Mouse (Mus musculus): ENCODE data around the gene Dhrs3.

Gene Dhrs3

GRCm38 (mm10) chr4:144936563-144937154 lies 44.0 kb downstream of the Dhrs3 start:
- no peak for DNase-seq (ENCODE audit: extremely low read depth, low read depth, low spot score)

DNA sequence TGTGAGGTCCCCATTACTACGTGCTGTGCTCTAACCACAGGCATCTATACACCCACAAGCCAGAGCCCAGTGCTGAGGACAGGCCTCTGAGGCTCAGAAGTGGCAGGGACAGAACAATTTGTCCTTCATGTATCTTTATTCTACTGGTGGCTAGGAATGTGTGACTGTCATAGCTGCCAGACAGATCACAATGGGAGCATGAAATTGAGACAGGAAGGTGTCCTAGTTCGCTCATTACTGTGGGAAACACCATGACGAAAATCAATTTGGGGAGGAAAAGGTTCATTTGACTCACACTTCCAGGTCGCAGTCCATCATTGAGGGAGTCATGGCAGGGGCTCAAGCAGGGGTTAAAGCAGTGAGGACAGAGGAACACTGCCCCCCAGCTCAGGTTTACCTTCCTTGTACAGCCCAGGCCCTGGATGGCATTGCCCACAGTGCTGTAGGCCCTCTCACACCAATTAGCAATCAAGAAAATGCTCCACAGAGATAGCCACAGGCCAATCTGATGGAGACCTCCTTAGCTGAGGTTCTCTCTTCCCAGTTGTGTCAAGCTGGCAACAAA lies 47.3 kb downstream of the Dhrs3 start:
- no peak for DNase-seq (ENCODE audit: extremely low read depth, low read depth, low spot score)

DNA sequence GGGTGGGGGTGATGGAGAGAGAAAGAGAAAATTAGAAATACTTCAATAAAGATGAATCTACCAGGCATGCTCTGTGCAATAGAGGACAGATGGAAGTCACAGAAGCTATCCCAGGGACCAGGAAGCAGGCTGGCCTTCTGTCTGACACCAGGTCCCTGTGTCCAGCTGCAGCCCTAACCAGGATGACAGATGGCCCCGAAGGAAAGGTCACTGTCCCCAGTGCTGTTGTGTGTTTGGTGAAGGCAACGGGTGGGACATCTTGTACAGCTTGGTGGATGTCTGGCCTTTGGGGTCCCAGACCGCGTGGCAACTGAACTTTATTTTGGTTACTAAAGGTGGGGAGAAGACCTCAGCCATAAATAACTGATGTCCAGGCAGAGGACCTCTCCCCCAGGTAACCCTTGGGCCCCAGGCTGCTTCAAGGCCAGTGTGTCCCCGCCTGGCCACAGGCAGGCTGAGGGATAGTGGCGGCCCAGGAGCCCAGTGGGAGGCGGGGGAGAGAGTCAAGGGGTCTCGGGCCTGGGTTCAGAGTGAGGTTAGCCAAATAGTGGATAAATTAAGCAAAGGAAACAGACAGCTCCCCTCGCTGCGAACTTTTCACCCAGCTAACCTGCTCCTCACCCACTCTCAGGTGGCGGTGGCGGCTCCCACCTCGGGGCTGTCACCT lies 48.3 kb downstream of the Dhrs3 start:
- DNase-seq (ENCODE audit: extremely low read depth, low read depth, low spot score), result no peak

GRCm38 (mm10) chr4:144942433-144942832 lies 49.8 kb downstream of the Dhrs3 start:
- DNase-seq (ENCODE audit: extremely low read depth, low read depth, low spot score), result no peak

DNA sequence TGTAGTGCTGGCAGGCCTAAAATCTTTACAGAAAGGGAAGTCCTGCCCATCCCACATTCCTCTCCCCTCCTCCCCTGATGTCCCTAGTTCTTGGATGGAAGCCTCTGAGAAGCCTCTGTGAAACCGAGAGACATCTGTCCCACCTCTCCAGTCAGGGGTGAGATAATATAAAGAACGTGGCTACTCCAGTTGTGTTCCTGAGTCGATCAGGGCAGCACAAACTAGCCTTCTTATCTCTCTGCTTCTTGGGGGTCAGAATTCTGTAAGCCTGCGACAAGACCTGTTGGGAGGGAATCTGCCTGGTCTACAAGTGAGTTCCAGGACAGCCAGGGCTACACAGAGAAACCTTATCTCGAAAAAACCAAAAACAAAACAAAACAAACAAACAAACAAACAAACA lies 50.6 kb downstream of the Dhrs3 start:
- no peak for DNase-seq (ENCODE audit: extremely low read depth, low read depth, low spot score)

DNA sequence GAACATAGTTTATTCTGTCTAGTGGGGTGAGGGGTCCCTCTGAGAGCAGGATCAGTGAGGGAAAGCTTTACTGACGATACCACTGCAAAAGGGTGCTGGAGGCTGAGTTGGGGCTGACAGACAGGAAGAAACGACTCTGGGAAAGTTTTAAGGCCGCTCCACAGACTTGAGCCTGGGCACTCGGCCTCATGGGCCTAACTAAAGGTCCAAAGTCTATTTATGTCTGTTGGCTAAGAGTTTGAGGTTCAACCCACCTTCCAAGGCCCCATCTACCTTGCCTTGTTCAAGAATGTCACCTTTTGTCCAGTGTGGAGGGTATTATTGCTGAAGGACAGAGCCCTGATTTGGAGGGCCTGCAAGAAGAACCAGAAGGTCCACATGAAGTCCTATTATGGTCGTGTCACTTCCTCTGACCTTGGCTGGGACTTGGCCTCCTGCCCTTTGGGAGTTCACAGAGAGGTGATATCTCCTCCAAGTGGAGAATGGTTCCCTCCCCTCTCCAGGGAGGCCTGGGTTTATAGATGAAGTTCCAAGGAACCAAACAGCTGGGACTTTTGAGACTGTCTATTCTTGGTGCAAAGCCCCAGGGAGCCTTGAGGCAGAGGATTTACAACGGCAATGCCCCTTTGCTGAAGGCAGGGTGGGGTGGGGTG lies 55.2 kb downstream of the Dhrs3 start:
- DNase-seq (ENCODE audit: extremely low read depth, low read depth, low spot score), result no peak

DNA sequence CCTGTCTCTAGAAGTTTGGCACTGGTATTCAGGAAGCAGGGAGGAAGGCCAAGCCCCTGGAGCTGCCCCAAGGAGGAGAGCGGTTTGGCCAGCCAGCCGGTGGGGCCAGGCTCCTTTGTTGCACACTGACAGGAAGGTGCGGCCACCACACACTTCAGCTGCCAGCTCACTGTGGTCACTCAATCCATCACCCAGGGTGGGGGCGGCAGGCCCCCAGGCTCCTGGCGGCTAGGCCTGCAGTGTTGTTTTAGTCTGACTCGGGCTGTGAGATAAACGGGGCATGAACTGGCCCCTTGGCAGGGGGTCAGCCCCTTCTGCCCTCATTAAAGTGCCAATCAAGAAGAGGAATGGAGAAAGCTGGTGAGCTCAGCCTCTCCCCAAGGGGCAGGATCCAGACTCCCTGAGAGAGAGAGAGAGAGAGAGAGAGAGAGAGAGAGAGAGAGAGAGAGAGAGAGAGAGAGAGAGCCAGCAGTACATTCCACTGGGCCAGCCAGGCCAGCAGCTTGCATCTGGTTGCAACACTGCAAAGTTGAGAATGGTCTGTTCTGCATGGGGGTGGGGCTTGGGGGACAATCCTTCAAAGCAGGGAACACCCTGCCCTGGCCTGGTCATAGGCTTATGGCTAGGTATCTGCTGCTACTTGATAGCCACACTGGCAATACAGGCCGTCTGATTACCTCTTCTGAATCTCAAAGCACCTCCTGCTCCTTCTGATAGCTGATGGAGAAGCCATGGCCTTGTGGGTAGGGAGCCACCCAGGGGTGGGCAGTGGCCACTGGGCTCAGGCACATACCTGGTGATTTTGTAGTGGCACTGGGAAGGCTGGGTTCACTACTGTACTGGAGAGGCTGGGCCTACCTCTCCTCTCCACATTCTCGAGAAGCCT lies 57.1 kb downstream of the Dhrs3 start:
- no peak for DNase-seq (ENCODE audit: extremely low read depth, low read depth, low spot score)

DNA sequence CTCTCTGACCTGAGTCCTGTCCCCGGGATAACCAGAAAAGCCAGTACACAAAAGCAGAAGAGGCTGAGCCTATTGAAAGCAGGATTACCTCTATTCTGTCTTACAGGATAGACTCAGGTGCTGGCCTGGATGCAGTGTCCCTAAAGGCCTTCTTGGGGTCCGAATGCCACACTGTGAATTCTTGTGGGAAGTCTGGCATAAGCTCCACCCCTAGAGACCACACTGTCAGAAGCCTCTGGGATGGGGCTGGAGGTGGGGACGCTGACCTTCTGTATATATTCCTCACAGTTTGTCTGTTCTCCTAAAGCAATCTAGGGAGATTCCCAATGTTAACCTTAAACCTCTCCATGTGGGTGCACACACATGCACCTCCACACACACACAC lies 57.7 kb downstream of the Dhrs3 start:
- DNase-seq (ENCODE audit: extremely low read depth, low read depth, low spot score), result no peak

GRCm38 (mm10) chr4:144950883-144951282 lies 58.3 kb downstream of the Dhrs3 start:
- DNase-seq (ENCODE audit: extremely low read depth, low read depth, low spot score), result no peak

GRCm38 (mm10) chr4:144951859-144952258 lies 59.2 kb downstream of the Dhrs3 start:
- DNase-seq (ENCODE audit: extremely low read depth, low read depth, low spot score), result no peak

- no peak for DNase-seq (ENCODE audit: extremely low read depth, low read depth, low spot score)
Observed at GRCm38 (mm10) chr4:144953421-144953820, 60.8 kb downstream of the Dhrs3 start.

DNA sequence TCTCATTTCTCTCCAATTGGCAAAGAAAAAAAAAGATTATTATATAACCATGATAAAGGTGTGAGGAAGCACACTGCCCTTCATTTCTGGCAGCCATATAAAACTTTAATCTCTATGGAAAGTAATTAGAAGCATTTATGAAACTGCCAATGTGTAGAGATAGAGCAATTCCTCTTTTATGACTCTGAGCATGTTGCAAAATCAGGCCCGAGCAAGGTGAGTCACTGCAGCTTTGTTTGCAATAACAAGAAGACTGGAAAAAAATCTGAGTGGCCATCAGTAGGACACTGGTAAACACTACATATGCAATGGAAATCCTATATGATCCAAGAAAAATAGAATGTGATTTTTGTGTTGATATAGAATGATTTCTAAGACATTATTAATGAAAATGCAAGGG lies 63.2 kb downstream of the Dhrs3 start:
- DNase-seq (ENCODE audit: extremely low read depth, low read depth, low spot score), result peak; percentile 74

DNA sequence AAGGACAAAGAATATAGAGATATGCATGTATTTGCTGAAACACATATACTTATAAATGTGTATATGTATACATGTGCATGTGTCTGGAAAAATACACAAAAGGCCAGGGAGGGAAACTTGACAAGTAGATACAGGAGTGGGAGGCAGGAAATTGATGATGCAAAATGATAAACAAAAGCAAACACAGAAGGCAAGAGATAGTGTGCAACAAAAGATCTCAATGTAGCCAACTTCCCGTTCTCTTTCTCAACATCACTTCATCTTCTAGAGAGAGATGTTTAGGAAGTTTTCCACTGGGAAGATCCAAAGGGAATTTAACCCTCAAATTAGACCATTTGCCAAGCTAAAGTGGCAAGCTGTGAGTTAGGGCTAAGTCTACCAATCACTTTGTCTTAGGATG lies 63.7 kb downstream of the Dhrs3 start:
- no peak for DNase-seq (ENCODE audit: extremely low read depth, low read depth, low spot score)

DNA sequence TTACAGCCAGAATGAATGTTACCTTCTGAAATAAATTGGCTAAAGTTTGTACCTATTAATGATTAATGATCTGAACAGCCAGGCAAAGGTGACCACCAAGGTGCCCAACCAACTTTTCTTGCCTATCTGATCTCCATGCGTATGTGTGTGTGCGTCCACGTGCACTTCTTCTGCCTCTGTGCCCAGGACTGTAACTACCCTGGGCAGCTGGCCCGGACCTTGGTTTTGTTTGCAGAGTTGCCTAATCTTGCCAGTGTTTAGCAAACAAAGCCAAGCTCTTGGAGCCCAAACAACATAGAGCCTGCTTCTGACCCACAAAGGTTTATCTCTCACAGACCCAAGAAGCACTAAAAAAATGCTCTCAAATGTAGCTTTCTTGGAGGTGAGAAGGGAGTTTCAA lies 64.6 kb downstream of the Dhrs3 start:
- DNase-seq (ENCODE audit: extremely low read depth, low read depth, low spot score), result no peak

- DNase-seq (ENCODE audit: extremely low read depth, low read depth, low spot score), result no peak
Observed at GRCm38 (mm10) chr4:144957721-144958120, 65.1 kb downstream of the Dhrs3 start.

GRCm38 (mm10) chr4:144960188-144960904 lies 67.7 kb downstream of the Dhrs3 start:
- peak; percentile 79 for DNase-seq (ENCODE audit: extremely low read depth, low read depth, low spot score)

DNA sequence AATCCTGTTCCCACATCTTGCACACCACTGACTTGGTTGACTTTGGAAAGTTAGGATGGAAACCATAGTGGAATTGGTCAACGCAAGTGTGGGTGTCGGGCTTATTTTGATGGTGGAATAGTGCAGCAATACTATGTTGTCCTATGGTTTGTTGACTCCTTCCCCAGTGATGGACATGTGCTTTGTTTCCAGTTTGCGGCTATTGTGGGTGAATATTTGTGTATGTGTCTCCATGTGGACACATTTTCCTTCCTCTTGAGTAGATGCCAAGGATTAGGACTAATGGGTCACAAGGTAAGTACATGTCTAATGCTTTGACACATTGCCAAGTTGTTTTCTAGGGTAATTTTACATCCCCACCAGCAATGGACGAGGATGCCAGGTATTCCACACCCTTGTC lies 68.6 kb downstream of the Dhrs3 start:
- DNase-seq (ENCODE audit: extremely low read depth, low read depth, low spot score), result peak; percentile 90

GRCm38 (mm10) chr4:144961696-144962095 lies 69.1 kb downstream of the Dhrs3 start:
- peak; percentile 75 for DNase-seq (ENCODE audit: extremely low read depth, low read depth, low spot score)

DNA sequence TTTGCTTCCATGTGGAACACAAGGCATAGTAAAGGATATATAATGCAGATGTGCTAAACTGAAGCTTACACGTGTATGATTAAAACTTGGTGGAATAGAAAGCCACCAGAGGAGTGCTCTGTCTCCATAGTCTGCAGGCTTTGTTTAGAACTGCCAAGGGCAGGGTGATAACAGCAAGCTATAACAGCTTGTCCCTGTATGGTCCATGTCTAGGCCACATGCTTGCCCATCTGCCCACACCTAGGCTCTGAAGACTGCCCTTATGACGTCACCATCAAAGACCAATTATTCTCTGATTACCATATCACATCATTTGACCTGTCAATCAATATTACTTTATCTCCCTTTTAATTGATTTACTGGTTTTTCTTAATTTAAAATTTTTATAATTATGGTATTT lies 72.6 kb downstream of the Dhrs3 start:
- no peak for DNase-seq (ENCODE audit: extremely low read depth, low read depth, low spot score)

DNA sequence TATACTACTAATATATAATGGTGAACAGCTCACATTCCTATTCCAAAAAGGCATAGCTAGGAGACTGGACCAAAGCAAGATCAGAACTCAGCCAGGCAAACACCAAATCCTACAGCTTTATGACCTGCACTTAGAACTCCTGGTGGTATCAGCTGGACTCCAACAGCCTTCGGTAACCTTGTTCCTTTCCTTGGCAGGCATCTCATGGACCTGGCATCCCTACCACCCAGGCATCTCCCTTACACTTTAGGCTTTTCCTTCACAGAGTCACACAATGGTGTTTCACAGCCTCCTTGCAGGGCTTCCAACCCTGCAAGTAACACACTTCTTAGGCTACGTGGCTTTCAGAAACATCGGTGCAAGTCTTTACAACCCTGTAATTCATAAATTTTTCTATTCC lies 75.7 kb downstream of the Dhrs3 start:
- no peak for DNase-seq (ENCODE audit: extremely low read depth, low read depth, low spot score)

- DNase-seq (ENCODE audit: extremely low read depth, low read depth, low spot score), result no peak
Observed at GRCm38 (mm10) chr4:144969030-144969429, 76.4 kb downstream of the Dhrs3 start.
